In the genomic region with DNA sequence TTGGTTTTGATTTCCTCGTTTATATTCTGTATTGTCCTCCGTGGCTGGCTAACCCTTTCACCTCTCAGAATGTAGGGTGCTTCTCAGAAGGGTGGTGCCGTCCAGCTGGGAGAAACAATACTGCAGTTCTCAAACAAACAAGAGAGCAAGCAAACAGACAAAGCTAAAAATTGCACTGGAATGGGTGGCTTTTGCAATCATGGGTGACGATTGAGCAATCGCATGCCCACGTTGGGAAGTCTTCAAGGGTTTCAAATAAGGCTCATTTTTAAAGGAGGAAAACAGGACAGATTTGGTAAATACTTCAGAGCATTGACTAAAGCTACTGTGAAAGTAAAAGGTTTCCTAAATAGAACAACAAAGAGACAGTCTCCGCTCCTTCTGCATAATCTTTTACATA, we compare ENCODE assay signal across 11 mouse cellular contexts. TPM values are rescaled to one million over a fixed set of nuclear protein-coding genes. Genes with fewer than 3 reads are reported as not detected.
DNase-seq lines count a peak whose midpoint lies in the region; ATAC-seq and TF ChIP-seq lines count a peak whose summit lies in the region.
"Had no signal": no experiment of that assay in that cellular context is flagged by ENCODE, and none has a peak within 500 bp of the region (broad histone marks: within the 10 kb centered on the region; RNA-seq: fewer than 3 reads in every experiment).

No protein-coding gene starts in this region.

- no peak for TF ChIP-seq POLR2A in cerebellum, adult 2 months (IDR thresholded peaks at IDR 0.05; ENCODE audit: borderline replicate concordance, insufficient read depth, low read length)

- H3K9ac ChIP-seq in heart, embryonic 15.5 days, result no peak overlapping the region
- no peak overlapping the region for H3K9ac ChIP-seq in embryonic facial prominence, embryonic 15.5 days
- H3K9ac ChIP-seq: embryonic facial prominence, embryonic 12.5 days; liver, embryonic 15.5 days; neural tube, embryonic 12.5 days had no signal

- peak overlapping the region; percentile 32 for H3K4me2 ChIP-seq in heart, embryonic 15.5 days
- peak overlapping the region; percentile 15; the same call in 1 of the 2 replicates for H3K4me2 ChIP-seq in embryonic facial prominence, embryonic 15.5 days (replicated peaks)
- H3K4me2 ChIP-seq: embryonic facial prominence, embryonic 12.5 days; liver, embryonic 15.5 days; neural tube, embryonic 12.5 days had no signal

- intact Hi-C loops in heart, postnatal 10 days (cut with DNase I), result no loop called here

- no peak for ATAC-seq in heart, embryonic 15.5 days (replicated peaks; ENCODE audit: insufficient number of reproducible peaks, insufficient read depth, low FRiP score, low read depth)
- no peak for ATAC-seq in embryonic facial prominence, embryonic 15.5 days (ENCODE audit: insufficient number of reproducible peaks, low FRiP score, low TSS enrichment, low read depth)
- no peak for ATAC-seq in inflammation-experienced regulatory T-cells, adult 6 months

- no peaks in the 10 kb centered on the region for H3K27me3 ChIP-seq in heart, embryonic 15.5 days
- no peaks in the 10 kb centered on the region for H3K27me3 ChIP-seq in embryonic facial prominence, embryonic 15.5 days
- no peaks in the 10 kb centered on the region for H3K27me3 ChIP-seq in cerebellum, adult 2 months (ENCODE audit: control insufficient read depth, insufficient read depth, low read length)
- H3K27me3 ChIP-seq: embryonic facial prominence, embryonic 12.5 days; liver, embryonic 15.5 days; neural tube, embryonic 12.5 days had no signal

- no peaks in the 10 kb centered on the region for H3K9me3 ChIP-seq in heart, embryonic 15.5 days (replicated peaks)
- H3K9me3 ChIP-seq in embryonic facial prominence, embryonic 15.5 days (replicated peaks), result no peaks in the 10 kb centered on the region
- H3K9me3 ChIP-seq: embryonic facial prominence, embryonic 12.5 days; liver, embryonic 15.5 days; neural tube, embryonic 12.5 days had no signal

- WGBS in heart, embryonic 15.5 days, result 44% methylated on average over 7 of the region's 7 CpGs
- 41% methylated on average over 7 of the region's 7 CpGs for WGBS in embryonic facial prominence, embryonic 15.5 days
- 51% methylated on average over 7 of the region's 7 CpGs for WGBS in cerebellum, adult 2 months

- H3K4me1 ChIP-seq in heart, embryonic 15.5 days (replicated peaks), result no peaks in the 10 kb centered on the region
- H3K4me1 ChIP-seq in embryonic facial prominence, embryonic 15.5 days, result peaks cover 7% of the 10 kb centered on the region; the same call in 1 of the 2 replicates
- no peaks in the 10 kb centered on the region for H3K4me1 ChIP-seq in cerebellum, adult 2 months (ENCODE audit: control insufficient read depth, insufficient read depth, low read length)
- H3K4me1 ChIP-seq: liver, embryonic 15.5 days; neural tube, embryonic 12.5 days had no signal

- no peaks in the 10 kb centered on the region for H3K36me3 ChIP-seq in heart, embryonic 15.5 days
- no peaks in the 10 kb centered on the region for H3K36me3 ChIP-seq in embryonic facial prominence, embryonic 15.5 days
- H3K36me3 ChIP-seq: embryonic facial prominence, embryonic 12.5 days; liver, embryonic 15.5 days; neural tube, embryonic 12.5 days had no signal

- H3K27ac ChIP-seq in heart, embryonic 15.5 days, result no peak overlapping the region
- H3K27ac ChIP-seq in embryonic facial prominence, embryonic 15.5 days (replicated peaks), result no peak overlapping the region
- H3K27ac ChIP-seq in cerebellum, adult 2 months (ENCODE audit: insufficient read depth, low read length), result no peak overlapping the region
- H3K27ac ChIP-seq: embryonic facial prominence, embryonic 12.5 days; kidney, postnatal 0 days; liver, embryonic 15.5 days; neural tube, embryonic 12.5 days had no signal

- no peak for TF ChIP-seq CTCF in cerebellum, adult 2 months (IDR thresholded peaks at IDR 0.05; ENCODE audit: borderline replicate concordance, insufficient read depth, low read depth, low read length)

- DNase-seq in heart, postnatal 10 days, result no peak
- DNase-seq in ZHBTc4 (ENCODE audit: low read depth, low spot score), result peak; percentile 29
- peak; percentile 69 for DNase-seq in lung, postnatal 36 days
- DNase-seq in cerebellum, adult 2 months, result no peak

- H3K4me3 ChIP-seq in heart, embryonic 15.5 days, result no peak overlapping the region
- H3K4me3 ChIP-seq in embryonic facial prominence, embryonic 15.5 days (replicated peaks), result no peak overlapping the region
- H3K4me3 ChIP-seq in cerebellum, adult 2 months (replicated peaks; ENCODE audit: insufficient read depth, low read depth, low read length), result no peak overlapping the region
- H3K4me3 ChIP-seq: embryonic facial prominence, embryonic 12.5 days; liver, embryonic 15.5 days; neural tube, embryonic 12.5 days had no signal

RNA-seq across cellular contexts. Expression of a gene that starts 18.4 kb away (rescaled TPM):
- polyA plus RNA-seq in heart, embryonic 15.5 days (2015; fragmentation: Nextera tagmentation; extraction: Ambion mirVana), result 1.5 and 4.2 TPM in 2 replicates
- under 1 TPM; 0.29 to 0.55 TPM for total RNA-seq in heart, postnatal 10 days (2021)
- 35.2 and 36.0 TPM in 2 replicates for polyA plus RNA-seq in embryonic facial prominence, embryonic 15.5 days (2015; fragmentation: Nextera tagmentation; extraction: Ambion mirVana)
- polyA plus RNA-seq in cerebellum, adult 2 months (2012; rRNA removed), result 0.10 and 0.21 TPM in 2 replicates
- under 1 TPM in 1 of 3 experiments, not detected in 2; 0.25 TPM for polyA plus RNA-seq in inflammation-experienced regulatory T-cells, adult 6 months (2017; shearing (Covaris generic))

Comparison
In these comparisons a context has a peak if more than half of its experiments do, and no peak if none do; other contexts are left out.
1. DNase-seq: peak in ZHBTc4 (single experiment) and lung, postnatal 36 days (single experiment); none in heart, postnatal 10 days (0 of 2) and cerebellum, adult 2 months (0 of 2).